Mouse (Mus musculus) lung, postnatal 36 days (tissue): ENCODE data around the gene Setd3.
A peak's percentile ranks its signal among the peaks of the same experiment; 100 is the strongest.

ENCODE experiments used
- DNase-seq: peaks from one replicate; pipeline ENCODE4 v3.0.0; 2022; ENCODE audit warnings: mixed read lengths

Gene Setd3

GRCm38 (mm10) chr12:108200094-108200493, 21.0 kb upstream of the Setd3 start:
- DNase-seq = no peak

GRCm38 (mm10) chr12:108198447-108198846, 19.3 kb upstream of the Setd3 start:
- DNase-seq = no peak

GRCm38 (mm10) chr12:108195761-108196160, 16.6 kb upstream of the Setd3 start:
- DNase-seq = no peak

- no peak for DNase-seq
Measured at GRCm38 (mm10) chr12:108193878-108194277, 14.8 kb upstream of the Setd3 start.

- no peak for DNase-seq
Measured at GRCm38 (mm10) chr12:108187541-108188091, 8.5 kb upstream of the Setd3 start.

- no peak for DNase-seq
Measured at GRCm38 (mm10) chr12:108181716-108182115, 2.6 kb upstream of the Setd3 start.

GRCm38 (mm10) chr12:108179321-108180266, 480 bp upstream of the Setd3 start, which contains the start of gene Ccnk:
Gene Ccnk, plus strand, starts transcription at chr12:108179579.
- peak; percentile 100 for DNase-seq

GRCm38 (mm10) chr12:108178331-108179245, 526 bp downstream of the Setd3 start:
- DNase-seq = peak; percentile 57

- no peak for DNase-seq
Measured at GRCm38 (mm10) chr12:108176366-108176765, 2.7 kb downstream of the Setd3 start.

- DNase-seq = no peak
Measured at GRCm38 (mm10) chr12:108174606-108175505, 4.3 kb downstream of the Setd3 start.

- no peak for DNase-seq
Measured at GRCm38 (mm10) chr12:108172639-108173038, 6.5 kb downstream of the Setd3 start.

GRCm38 (mm10) chr12:108171336-108171735, 7.8 kb downstream of the Setd3 start:
- peak; percentile 11 for DNase-seq

- peak; percentile 18 for DNase-seq
Measured at GRCm38 (mm10) chr12:108170467-108170866, 8.6 kb downstream of the Setd3 start.

- no peak for DNase-seq
Measured at GRCm38 (mm10) chr12:108168909-108169308, 10.2 kb downstream of the Setd3 start.

- DNase-seq = no peak
Measured at GRCm38 (mm10) chr12:108163706-108164105, 15.4 kb downstream of the Setd3 start.

GRCm38 (mm10) chr12:108162036-108162435, 17.1 kb downstream of the Setd3 start:
- DNase-seq = peak; percentile 22

GRCm38 (mm10) chr12:108159863-108160262, 19.3 kb downstream of the Setd3 start:
- no peak for DNase-seq

- peak; percentile 6 for DNase-seq
Measured at GRCm38 (mm10) chr12:108152743-108153142, 26.4 kb downstream of the Setd3 start.

GRCm38 (mm10) chr12:108149764-108150163, 29.4 kb downstream of the Setd3 start:
- DNase-seq = no peak

GRCm38 (mm10) chr12:108145198-108145597, 33.9 kb downstream of the Setd3 start:
- no peak for DNase-seq

- DNase-seq = no peak
Measured at GRCm38 (mm10) chr12:108143624-108144498, 35.3 kb downstream of the Setd3 start.
